Mouse (Mus musculus) ES-Bruce4 (cell line): ENCODE results near the gene Prr5. TPM values are rescaled to one million over a fixed set of nuclear protein-coding genes. Genes with fewer than 3 reads are reported as not detected.

Experiments used
- H3K27ac ChIP-seq: 2 replicates; pipeline ENCODE4 v1.5.1; 2012; ENCODE audit warnings: low read length, inconsistent platforms; ENCODE audit not compliant: insufficient read depth
- H3K27me3 ChIP-seq: 2 replicates; pipeline ENCODE4 v1.6.1; 2012; ENCODE audit warnings: mild to moderate bottlenecking, low read length, inconsistent platforms; ENCODE audit not compliant: control insufficient read depth, poor library complexity, insufficient read depth, severe bottlenecking
- H3K36me3 ChIP-seq: 2 replicates; pipeline ENCODE4 v1.6.1; 2012; ENCODE audit warnings: inconsistent platforms, mild to moderate bottlenecking, low read length, moderate library complexity; ENCODE audit not compliant: control insufficient read depth, poor library complexity, insufficient read depth, severe bottlenecking
- H3K4me1 ChIP-seq: one replicate; pipeline ENCODE4 v1.8.1; 2011; ENCODE audit warnings: low read length; ENCODE audit not compliant: control insufficient read depth, insufficient read depth
- H3K4me3 ChIP-seq: 2 replicates; pipeline ENCODE4 v1.5.1; 2011; ENCODE audit warnings: low read depth, mild to moderate bottlenecking, low read length
- H3K9ac ChIP-seq: 2 replicates; pipeline ENCODE4 v1.6.1; 2012; ENCODE audit warnings: low read depth, mild to moderate bottlenecking, inconsistent platforms; ENCODE audit not compliant: poor library complexity, severe bottlenecking
- H3K9me3 ChIP-seq: replicated peaks from 2 replicates; pipeline ENCODE4 v1.6.1; 2012; ENCODE audit warnings: mild to moderate bottlenecking, low read length, inconsistent platforms; ENCODE audit not compliant: control insufficient read depth, poor library complexity, insufficient read depth, severe bottlenecking
- CTCF ChIP-seq: IDR thresholded peaks from one replicate; pipeline ENCODE4 v1.8.1; 2011; ENCODE audit warnings: low read depth, low read length
- EP300 ChIP-seq: IDR thresholded peaks from 2 replicates; pipeline ENCODE4 v1.6.1; 2011; ENCODE audit warnings: low read depth, low read length; ENCODE audit not compliant: insufficient read depth
- POLR2A ChIP-seq: IDR thresholded peaks from one replicate; pipeline ENCODE4 v1.8.1; 2011; ENCODE audit warnings: low read length; ENCODE audit not compliant: insufficient read depth
- polyA plus RNA-seq: library from polyadenylated mRNA; stranded (reverse); fragments of >200 nt; gene quantifications from 2 replicates; pipeline ENCODE4 v1.2.4, GENCODE M21; 2011; ENCODE audit warnings: low read depth; ENCODE audit not compliant: missing spikeins, insufficient read depth, insufficient read length

Gene Prr5
- polyA plus RNA-seq, 1 experiment = 17.3 TPM

DNA sequence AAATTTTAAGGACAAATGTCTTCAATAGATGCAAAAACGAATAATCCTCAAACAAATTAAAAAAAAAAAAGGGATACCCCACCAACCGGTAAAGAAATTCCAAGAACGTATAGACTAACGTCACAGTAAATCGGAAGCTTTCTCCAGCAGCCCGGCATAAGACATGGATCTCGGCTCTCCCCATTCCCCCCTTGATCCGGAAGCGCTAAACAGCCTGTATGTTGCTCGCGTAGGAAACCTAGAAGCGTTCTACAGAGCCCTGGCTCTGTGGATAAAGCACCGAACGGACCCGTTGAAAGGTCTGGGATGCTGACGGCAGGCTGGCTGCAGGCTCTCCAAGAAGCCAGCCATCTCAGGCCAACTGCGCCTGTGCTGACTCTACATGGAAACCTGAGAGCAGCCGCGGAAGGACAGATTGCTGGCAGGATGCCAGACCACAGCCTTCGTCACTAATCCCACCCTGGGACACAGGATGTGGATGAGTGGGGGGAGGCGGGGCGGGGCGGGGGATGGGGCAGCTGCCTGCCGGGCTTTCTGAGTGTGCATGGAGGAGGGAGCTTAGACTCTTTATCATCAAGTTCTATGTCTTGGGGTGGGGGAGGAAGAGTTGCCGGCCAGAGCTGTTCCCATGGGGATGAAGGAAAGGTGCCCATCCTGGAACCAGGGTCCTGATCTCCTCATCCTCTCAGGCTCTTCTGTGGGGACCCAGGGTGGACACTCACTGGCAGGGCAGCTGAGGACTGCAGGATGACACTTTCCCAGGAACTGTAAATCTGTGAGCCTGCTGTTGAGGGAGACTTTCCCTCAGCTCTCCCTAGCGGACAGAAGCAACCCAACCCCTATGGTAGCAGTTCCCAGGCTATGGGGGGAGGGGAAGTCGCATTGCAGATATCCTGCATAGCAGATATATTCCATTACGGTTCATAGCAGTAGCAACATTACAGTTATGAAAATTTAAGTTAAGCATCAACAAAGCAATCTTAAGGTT, 15.1 kb upstream of the Prr5 start:
- no peaks in the 10 kb centered on the region for H3K27me3 ChIP-seq
- peak overlapping the region; percentile 38 for H3K4me3 ChIP-seq
- no peaks in the 10 kb centered on the region for H3K9me3 ChIP-seq
- no peak overlapping the region for H3K27ac ChIP-seq
- H3K36me3 ChIP-seq = no peaks in the 10 kb centered on the region
- TF ChIP-seq EP300 (no peak), POLR2A (no peak)
- H3K4me1 ChIP-seq = peaks cover 9% of the 10 kb centered on the region
- H3K9ac ChIP-seq = no peak overlapping the region

DNA sequence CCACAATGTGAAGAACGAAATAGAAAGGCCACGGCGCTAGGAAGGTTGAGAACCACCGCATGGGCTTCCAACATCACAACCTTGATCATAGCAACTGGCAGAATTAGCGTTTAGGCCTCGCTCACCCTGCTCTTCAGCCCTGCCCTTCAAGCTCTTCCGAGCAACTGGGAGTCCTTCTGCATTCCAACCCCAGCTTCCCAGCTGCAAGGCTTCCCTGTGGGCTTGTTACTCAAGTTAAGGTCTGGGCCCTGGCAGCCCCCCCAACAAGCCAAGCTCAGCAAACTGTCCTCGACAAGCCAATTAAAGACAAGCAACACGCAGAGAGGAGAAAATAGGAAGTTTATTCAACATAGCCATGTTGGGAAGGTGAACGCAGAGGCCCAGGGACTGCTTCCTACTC, 14.4 kb upstream of the Prr5 start:
- no peaks in the 10 kb centered on the region for H3K36me3 ChIP-seq
- no peaks in the 10 kb centered on the region for H3K9me3 ChIP-seq
- H3K4me3 ChIP-seq = no peak overlapping the region
- no peak overlapping the region for H3K27ac ChIP-seq
- no peaks in the 10 kb centered on the region for H3K27me3 ChIP-seq
- TF ChIP-seq POLR2A = no peak
- no peak for TF ChIP-seq EP300
- TF ChIP-seq CTCF = no peak
- H3K4me1 ChIP-seq = peaks cover 9% of the 10 kb centered on the region
- no peak overlapping the region for H3K9ac ChIP-seq

DNA sequence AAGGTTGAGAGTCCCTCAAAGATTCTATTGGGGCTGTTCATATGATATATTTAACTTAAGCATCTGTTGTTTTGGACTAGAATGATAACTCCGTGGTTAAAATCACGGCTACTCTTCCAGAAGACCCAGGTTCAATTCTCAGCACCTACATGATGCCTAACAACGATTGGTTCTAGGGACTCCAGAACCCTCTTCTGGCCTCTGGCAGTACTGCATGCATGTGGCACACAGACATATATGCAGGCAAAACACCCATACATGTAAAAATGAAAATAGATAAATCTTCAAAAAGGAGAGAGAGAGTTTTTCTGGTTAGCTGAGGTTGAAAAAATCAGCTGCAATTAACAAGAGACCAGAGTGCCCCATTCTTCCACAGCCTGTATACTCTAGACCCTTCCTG, 12.7 kb upstream of the Prr5 start:
- peaks cover 9% of the 10 kb centered on the region for H3K4me1 ChIP-seq
- TF ChIP-seq POLR2A = no peak
- no peak for TF ChIP-seq CTCF
- TF ChIP-seq EP300 = no peak
- no peaks in the 10 kb centered on the region for H3K9me3 ChIP-seq
- no peak overlapping the region for H3K4me3 ChIP-seq
- no peak overlapping the region for H3K27ac ChIP-seq
- H3K36me3 ChIP-seq = no peaks in the 10 kb centered on the region
- no peaks in the 10 kb centered on the region for H3K27me3 ChIP-seq
- H3K9ac ChIP-seq = no peak overlapping the region

DNA sequence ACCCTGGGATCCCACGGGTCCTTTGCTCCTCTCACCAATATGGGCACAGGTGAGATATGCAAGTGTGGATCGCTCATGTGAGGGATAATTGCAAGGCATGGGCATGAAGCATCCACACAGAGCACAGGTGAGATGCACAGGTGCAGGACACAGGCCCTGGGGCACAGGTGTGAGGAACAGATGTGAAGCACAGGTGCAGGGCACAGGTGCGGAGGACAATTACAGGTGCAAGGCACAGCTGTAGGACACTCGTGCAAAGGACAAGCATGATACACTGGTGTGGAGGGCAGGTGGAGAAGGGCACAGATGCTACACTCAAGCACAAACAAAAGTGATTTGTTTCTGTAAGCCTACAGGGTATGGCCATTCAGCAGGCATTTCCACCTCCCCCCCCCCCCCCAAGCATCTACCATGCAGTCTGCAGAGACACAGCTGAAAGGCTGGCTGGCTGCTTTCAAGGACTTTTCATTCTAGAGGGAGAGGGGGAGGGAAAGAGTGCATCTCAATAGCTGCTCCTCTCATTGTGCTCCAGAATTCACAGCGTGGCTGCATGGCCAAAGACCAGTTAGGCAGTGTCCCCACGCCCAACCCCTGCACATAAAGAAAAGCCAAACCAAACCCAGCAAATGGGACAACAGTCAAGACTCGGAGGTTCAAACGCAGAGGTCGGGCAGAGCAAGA, 11.9 kb upstream of the Prr5 start:
- no peak for TF ChIP-seq POLR2A
- TF ChIP-seq EP300 = peak; percentile 82; the same call in 1 of the 2 replicates
- Histone ChIP-seq H3K27ac (no peak overlapping the region), H3K27me3 (no peaks in the 10 kb centered on the region), H3K9me3 (no peaks in the 10 kb centered on the region), H3K4me3 (no peak overlapping the region), H3K36me3 (no peaks in the 10 kb centered on the region), H3K9ac (no peak overlapping the region), H3K4me1 (peaks cover 9% of the 10 kb centered on the region)

DNA sequence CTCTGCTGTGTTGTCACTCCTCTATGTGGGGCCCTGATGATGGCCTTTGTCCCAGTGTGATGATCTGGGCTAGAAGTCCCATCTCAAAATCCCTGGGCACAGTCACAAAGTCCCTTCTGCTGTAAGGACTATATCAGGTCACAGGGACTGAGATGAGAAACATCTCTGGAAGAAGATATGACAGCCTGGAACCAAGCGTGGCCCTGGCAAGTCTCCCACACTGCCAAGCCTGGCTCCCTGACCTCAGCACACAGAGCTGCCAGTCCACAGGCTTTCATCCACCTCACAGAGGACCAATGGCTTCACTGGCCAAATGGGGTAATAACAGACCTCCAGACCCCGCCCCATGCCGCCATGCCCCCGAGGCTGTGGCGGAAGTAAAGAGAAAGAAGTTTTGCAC, 10.8 kb upstream of the Prr5 start:
- no peak overlapping the region for H3K27ac ChIP-seq
- H3K4me1 ChIP-seq = peaks cover 9% of the 10 kb centered on the region
- TF ChIP-seq EP300 = no peak
- no peak for TF ChIP-seq CTCF
- TF ChIP-seq POLR2A = no peak
- no peak overlapping the region for H3K9ac ChIP-seq
- H3K4me3 ChIP-seq = no peak overlapping the region
- H3K9me3 ChIP-seq = no peaks in the 10 kb centered on the region
- no peaks in the 10 kb centered on the region for H3K36me3 ChIP-seq
- no peaks in the 10 kb centered on the region for H3K27me3 ChIP-seq

DNA sequence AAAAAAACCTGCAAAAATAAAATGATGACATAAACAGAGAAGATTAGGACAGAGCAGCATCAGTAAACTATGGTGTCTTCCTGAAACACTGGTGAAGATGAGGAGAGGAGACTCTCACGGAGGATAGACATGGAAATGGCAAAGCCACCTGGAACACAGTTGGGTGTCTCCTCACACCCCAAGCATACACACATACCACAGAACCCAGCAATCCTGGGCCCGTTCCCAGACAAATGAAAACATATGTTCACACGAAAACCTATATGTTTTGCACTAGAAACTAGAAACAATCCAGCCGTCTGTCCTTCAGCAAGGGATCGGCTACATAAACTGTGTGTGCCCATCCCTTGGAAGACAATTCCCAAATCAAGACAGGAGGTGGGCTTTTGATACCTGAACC, 9.6 kb upstream of the Prr5 start:
- Histone ChIP-seq H3K36me3 (no peaks in the 10 kb centered on the region), H3K4me3 (no peak overlapping the region), H3K9me3 (no peaks in the 10 kb centered on the region), H3K9ac (no peak overlapping the region), H3K27ac (no peak overlapping the region), H3K4me1 (peaks cover 13% of the 10 kb centered on the region), H3K27me3 (no peaks in the 10 kb centered on the region)
- no peak for TF ChIP-seq POLR2A
- TF ChIP-seq EP300 = no peak
- TF ChIP-seq CTCF = no peak
